Mouse (Mus musculus): Measurements from ENCODE around the gene C87436. TPM values are rescaled to one million over a fixed set of nuclear protein-coding genes. Genes with fewer than 3 reads are reported as not detected.

C87436 gene
- total RNA-seq, 2 experiments from 2014 or later, result 8.0 to 22.6 TPM

DNA sequence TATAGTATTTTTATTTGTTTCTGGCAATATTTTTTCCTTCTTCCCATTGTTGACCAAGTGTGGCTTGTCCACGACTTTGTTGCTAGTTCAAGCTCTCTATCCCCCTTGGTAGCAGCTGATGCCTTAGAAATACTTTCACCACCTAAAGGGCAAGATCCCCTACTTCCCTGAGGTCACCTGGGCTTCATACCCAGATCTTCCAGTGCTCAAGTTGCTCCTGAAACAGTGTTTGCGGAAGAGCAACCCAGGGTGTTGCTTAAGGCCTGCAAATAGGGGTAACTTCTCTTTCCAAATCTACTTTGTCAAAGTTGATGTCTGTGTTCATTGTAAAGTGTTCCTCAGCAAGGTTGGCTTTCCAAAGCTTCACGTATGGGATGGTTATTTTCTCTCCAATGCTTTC is 18.9 kb upstream of the C87436 start:
- ATAC-seq (replicated peaks; ENCODE audit: low FRiP score, poor library complexity, severe bottlenecking), result no peak

DNA sequence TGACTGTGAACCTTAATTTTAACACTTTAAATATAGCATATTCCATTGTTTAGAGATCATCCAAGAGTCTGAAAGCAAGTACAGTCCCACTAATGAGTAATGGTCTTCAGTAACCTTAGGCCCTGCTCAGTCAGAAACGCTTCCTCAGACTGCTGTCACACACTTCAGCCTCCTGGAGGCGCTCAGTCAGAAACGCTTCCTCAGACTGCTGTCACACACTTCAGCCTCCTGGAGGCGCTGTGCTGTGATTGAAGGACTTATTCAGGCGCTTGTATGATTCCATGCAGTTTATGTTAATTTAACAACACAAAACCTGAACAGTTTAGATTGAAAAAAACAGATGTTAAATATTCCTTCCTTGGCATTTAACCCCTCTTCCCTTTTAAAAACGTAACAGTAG is 17.7 kb upstream of the C87436 start:
- no peak for ATAC-seq (replicated peaks; ENCODE audit: low FRiP score, poor library complexity, severe bottlenecking)

DNA sequence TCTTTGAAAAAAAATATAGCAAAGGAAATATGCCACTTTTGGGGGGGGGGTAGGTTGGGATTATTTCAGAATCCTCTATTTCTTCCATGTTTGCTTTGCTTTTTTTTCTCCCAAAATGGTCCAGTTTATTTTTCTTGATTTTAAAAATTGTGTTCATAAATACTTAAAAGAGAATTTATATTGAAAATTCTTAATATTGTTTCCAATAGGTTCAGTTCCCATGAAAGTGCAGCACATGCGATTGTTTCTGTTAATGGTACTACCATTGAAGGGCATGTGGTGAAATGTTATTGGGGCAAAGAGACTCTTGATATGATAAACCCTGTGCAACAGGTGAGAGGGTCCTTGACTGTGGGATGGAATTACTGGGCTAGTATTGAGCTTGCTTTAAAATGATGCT is 11.8 kb upstream of the C87436 start, which contains the start of gene Gm44790:
TSS of gene Gm44790 (plus strand) at position 301 of the 400 bp plus-strand sequence.
- no peak for ATAC-seq (replicated peaks; ENCODE audit: low FRiP score, poor library complexity, severe bottlenecking)

DNA sequence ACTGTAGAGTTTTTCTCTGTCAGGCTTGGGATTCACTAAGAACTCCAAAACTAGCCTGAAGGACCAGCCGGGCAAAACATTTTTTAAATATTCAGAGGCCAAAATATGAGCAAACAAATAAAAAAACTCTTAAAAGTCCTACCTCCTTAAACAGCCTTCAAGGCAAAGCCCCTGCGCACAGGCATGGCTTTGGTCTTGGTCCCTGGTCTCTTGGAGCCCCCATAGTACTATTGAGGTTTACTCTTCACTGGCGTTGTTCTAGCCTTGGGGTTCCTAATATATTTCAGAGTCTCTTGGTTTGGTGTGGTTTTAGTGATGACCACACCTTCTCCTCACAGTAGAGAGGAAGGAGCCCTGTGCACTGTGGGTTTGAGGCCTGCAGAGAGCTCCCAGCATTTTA is 6.6 kb upstream of the C87436 start:
- no peak for ATAC-seq (replicated peaks; ENCODE audit: low FRiP score, poor library complexity, severe bottlenecking)

DNA sequence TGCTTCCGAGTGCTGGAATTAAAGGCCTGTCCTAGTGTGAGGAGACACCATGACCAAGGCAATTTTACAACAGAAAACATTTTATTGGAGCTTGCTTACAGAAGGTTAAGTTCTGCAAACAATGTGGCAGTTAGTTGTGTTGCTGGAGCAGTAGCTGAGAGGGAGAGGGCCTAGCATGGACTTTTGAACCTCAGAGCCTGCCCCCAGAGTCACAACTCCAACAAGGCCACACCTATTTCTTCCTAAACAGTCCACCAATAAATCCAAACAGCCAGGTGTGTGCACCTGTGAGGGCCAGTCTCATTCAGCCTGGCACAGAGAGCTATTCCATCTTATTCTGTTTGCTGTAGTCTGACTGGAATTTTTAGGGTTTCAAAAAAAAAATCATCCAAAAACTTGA is 4.5 kb upstream of the C87436 start:
- ATAC-seq (replicated peaks; ENCODE audit: low FRiP score, poor library complexity, severe bottlenecking), result no peak

DNA sequence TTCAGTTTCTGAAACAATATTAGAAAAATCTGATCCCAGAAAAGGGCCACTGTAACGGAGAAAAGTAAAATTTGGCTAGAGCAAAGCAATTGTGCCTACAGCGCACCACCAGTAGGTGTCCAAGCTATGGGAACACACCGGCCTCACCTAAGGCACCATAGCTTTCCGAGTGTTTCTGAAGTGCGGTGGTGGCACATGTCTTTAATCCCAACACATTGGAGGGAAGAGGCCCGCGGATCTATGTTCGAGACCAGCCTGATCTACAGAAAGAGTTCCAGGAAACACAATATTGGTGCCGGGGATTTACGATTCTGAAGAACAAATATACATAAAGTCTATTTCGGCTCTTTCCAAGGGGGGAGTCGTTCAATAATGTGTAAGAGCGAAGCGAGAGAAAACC is 463 bp upstream of the C87436 start:
- peak; percentile 73 for ATAC-seq (replicated peaks; ENCODE audit: low FRiP score, poor library complexity, severe bottlenecking)

- no peak for ATAC-seq (replicated peaks; ENCODE audit: low FRiP score, poor library complexity, severe bottlenecking)
Observed at GRCm38 (mm10) chr6:86439119-86439496, 934 bp downstream of the C87436 start.

DNA sequence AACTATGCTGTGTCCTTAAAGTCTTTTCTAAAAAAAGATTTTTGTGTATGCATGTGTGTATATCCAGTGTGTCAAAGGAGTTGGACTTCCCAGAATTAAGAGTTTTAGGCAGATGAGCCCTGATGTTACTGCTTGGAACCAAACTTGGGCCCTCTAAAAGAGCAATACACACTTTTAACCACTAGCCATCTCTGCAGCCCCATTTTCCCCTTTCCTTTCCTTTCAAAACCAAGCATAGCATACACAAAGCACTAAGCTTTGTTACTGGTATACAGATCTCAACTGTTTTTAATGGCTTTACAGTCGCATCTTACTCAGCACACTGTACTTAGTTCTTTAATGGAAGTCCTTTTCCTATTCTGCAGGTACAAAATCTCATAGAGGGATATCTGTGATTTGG is 1.4 kb downstream of the C87436 start:
- ATAC-seq (replicated peaks; ENCODE audit: low FRiP score, poor library complexity, severe bottlenecking), result no peak

DNA sequence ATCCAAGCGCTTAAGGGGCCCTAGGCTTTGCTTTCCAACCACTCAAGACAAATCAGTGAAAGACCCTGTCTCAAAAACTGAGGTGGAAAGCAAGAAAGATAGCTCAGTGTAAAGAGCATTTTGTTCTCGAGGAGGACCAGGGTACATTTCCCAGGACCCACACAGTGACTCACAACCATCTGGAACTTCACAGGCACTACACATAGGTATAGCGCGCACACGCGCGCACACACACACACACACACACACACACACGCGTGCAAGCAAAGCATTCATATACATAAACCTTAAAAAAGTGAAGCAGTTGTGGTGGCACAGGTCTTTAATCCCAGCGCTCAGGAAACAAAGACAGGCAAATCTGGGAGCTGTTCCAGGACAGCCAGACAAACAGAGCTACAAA is 3.4 kb downstream of the C87436 start:
- ATAC-seq (replicated peaks; ENCODE audit: low FRiP score, poor library complexity, severe bottlenecking), result no peak

DNA sequence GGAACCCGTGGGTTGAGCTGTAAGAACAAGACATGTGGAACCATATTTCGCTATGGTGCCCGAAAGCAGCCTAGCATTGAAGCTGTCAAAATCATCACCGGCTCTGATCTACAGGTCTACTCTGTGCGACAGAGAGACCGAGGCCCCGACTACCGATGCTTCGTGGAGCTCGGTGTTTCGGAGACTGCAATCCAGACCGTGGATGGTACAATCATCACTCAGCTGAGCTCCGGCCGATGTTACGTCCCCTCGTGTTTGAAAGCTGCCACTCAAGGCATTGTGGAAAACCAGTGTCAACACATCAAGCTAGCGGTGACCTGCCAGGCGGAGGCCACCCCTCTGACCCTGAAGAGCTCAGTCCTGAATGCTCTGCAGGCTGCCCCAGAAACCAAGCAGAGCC is 7.4 kb downstream of the C87436 start:
- no peak for ATAC-seq (replicated peaks; ENCODE audit: low FRiP score, poor library complexity, severe bottlenecking)

DNA sequence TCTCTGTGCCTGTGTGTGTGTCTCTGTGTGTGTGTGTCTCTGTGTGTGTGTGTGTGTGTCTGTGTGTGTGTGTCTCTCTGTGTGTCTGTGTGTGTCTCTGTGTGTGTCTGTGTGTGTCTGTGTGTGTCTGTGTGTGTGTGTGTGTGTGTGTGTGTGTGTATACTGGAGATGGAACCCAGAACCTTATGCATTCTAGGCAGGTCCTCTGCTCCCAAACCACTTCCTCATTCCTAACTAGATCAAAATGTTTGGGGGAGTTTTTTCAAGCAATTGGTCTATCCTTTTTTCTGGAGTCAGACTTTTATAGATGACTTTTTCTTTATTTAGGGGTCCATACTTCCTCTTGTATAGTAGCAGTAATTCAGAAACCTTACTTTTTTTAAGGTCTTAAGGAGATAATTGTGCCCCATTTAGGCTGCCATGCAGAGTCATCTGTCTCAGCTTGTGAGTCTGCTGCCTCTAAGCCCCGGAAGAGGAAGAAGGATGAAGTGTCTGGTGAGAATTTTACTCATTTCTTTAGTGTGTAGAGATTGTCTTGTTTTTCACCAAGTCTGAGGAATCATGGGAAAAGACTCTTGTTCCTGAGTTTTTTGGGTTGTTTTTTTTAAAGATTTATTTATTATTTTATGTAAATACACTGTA is 8.9 kb downstream of the C87436 start:
- ATAC-seq (replicated peaks; ENCODE audit: low FRiP score, poor library complexity, severe bottlenecking), result no peak

- no peak for ATAC-seq (replicated peaks; ENCODE audit: low FRiP score, poor library complexity, severe bottlenecking)
Observed at GRCm38 (mm10) chr6:86456727-86457126, 18.6 kb downstream of the C87436 start.

DNA sequence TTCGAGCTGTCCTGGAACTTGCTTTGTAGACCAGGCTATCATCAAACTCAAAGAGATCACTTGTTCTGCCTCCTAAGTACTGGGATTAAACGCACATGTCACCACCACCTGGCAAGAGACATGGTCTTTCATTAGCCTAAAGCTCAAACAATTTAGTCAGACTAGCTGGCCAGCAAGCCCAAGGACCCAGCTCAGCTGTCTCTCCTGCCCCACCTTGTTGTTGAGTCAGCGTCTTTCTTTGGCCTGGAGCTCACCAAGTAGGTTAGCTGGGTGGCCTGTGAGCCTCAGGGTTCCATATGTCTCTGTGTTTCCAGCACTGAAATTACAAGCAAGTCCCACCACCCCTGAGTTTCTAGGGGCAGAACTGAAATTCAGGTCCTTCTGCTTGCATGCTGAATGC is 24.9 kb downstream of the C87436 start:
- ATAC-seq (replicated peaks; ENCODE audit: low FRiP score, poor library complexity, severe bottlenecking), result no peak

- ATAC-seq (replicated peaks; ENCODE audit: low FRiP score, poor library complexity, severe bottlenecking), result no peak
Observed at GRCm38 (mm10) chr6:86471317-86471716, 33.1 kb downstream of the C87436 start.

DNA sequence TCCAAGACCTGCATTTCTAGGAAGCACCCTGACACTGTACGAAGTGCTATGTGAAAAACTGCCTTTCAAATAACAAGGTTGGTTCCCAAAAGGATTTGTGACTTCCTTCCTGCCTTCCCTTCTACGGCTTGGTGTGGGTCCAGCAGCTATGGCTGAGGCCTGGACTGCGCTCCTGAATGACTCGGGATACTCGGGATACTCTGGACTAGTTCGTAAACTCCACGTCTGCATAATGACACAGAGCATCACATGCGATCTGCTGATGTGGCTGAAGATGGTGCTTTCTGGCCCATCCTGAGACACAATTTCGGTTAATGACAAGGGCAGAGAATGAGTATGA is 33.6 kb downstream of the C87436 start:
- peak; percentile 50 for ATAC-seq (replicated peaks; ENCODE audit: low FRiP score, poor library complexity, severe bottlenecking)

GRCm38 (mm10) chr6:86472100-86472955 is 34.2 kb downstream of the C87436 start:
- ATAC-seq (replicated peaks; ENCODE audit: low FRiP score, poor library complexity, severe bottlenecking), result peak; percentile 94

GRCm38 (mm10) chr6:86473077-86473476 is 34.9 kb downstream of the C87436 start:
- no peak for ATAC-seq (replicated peaks; ENCODE audit: low FRiP score, poor library complexity, severe bottlenecking)

GRCm38 (mm10) chr6:86474072-86474471 is 35.9 kb downstream of the C87436 start:
- no peak for ATAC-seq (replicated peaks; ENCODE audit: low FRiP score, poor library complexity, severe bottlenecking)

GRCm38 (mm10) chr6:86474646-86475181 is 36.5 kb downstream of the C87436 start:
- no peak for ATAC-seq (replicated peaks; ENCODE audit: low FRiP score, poor library complexity, severe bottlenecking)

DNA sequence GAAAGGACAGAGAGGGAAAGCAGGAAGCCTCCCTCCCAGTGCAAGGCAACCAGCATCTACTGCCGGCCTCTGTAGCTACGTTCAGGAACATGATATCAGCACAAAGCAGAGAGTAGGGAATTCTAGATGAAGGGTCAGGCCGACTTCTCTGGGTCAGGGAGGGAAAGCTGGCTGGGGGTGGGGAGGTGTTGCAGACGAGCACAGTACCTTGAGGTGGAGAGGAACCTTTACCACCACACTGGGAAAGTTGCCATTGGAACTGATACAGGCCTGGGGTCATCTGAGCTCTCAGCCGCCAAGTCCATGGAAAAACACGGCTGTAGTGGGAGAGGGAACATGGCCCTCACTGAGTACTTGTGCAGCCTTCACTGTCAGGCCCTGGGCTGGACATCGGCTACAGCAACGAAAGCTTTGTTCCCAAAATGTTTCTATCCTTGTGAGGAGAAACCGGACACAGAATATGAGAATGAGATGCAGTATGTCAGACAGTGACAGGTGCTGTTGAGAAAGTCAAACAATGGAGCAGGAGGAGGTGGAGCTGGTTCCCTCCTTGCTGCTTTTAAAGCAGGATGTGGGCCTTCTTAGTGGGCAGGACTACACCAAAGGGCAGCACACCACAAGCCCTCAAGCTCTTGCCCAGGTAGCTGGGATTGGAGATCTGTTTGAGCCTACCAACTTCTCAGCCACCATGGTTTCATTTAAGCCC is 37.4 kb downstream of the C87436 start:
- no peak for ATAC-seq (replicated peaks; ENCODE audit: low FRiP score, poor library complexity, severe bottlenecking)

DNA sequence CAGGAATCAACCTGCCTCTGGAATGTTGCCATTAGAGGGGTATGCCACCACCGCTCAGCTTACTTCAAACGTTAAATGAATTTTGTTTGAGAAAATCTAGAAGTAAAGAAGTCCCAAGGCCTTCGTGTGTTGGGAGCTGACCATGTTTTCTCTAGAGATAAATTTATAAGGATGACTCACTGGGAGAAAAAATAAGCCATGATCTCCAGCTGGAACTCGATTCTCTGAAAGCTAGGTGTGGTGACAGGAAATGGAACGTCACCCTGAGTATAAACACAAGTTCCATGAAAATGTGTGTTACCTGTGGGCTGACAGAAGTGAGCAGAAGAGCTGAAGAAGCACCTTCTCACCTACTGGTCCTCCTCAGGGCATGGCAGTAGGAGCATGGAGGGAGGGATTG is 38.8 kb downstream of the C87436 start:
- ATAC-seq (replicated peaks; ENCODE audit: low FRiP score, poor library complexity, severe bottlenecking), result no peak
